Mouse (Mus musculus): ENCODE measurements at regions not wholly inside any gene's neighbourhood (a gene's known extent, or its start where the extent isn't known, plus 50 kb on each side); places are given as distances from the start of the nearest gene placed in this dataset.

DNA sequence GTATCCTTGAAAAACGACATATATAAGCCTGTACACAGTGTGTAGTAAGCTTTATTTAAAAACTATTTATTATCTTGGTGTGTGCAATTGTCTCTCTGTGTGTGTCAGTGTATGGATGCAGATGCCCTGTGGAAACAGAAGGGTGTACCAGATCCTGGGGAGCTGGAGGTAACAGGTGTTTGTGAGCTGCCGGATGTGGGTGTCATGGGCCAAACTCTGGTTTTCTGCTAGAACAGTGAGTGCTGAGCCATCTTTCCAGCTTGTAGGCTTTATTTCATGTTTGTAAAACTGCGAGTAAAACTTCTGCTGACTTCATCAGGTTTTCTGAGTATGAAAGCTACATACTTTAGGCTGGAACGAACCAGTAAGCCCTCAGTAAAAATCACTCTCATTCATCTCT is 322.3 kb upstream of the Gm5148 start:
- no peak for DNase-seq (ENCODE audit: low spot score in 2 of 2)

DNA sequence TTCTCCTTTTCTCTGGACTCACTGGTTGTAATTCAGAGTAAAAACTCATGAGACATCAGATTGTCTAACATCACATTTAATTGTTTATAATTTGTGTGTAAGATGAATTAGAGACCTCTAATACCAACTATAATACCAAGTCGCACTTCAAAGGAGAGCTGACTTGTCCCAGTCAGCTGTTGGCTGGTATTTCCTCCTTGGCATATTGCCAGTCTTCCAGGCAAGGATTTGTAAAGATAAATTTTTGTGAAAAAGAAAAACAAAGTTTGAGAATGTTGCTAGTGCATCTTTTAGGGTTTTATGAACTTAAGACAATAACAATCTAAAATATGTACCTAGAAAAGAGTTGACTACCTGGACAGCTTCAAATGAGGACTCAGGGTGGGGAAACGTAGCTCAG is 321.7 kb upstream of the Gm5148 start:
- DNase-seq (ENCODE audit: low spot score in 2 of 2), result no peak

DNA sequence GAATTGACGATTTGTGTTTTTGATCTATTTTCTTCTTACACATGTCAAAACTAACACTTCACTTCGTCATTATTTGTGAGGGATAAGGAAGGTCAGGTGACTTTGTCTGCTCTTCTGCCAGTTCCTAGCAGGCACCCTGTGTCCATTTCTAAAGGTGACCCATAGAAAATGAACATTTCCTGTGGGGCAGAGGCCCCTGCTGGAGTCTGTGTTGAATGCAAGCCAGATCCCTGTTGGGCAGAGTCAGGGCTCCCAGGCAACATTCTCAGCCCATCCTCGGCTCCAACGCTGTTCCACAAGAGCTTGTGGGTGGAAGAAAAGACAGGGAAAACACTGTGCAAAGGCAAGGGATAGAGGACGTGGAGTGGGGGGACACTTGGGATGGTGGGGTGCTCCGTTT is 321.2 kb upstream of the Gm5148 start:
- DNase-seq (ENCODE audit: low spot score in 2 of 2), result no peak

DNA sequence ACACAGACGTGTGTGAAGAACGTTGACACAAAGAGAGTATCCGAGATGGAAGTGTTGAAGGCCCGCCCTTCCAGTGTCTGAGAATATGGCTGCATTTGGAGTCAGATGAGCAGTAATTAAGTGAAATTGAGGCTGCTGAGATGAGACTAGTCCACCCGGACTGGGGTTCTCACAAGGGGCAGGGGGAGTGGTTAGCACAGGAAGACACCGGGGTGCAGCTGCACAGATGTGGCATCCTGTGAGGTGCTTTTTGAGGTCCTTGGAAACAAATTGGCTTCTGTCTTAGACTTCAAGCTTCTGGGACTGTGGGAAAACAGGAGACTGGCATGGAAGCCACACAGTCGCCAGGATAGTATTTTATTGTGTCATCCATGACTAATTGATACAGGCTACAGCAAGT is 320.0 kb upstream of the Gm5148 start:
- no peak for DNase-seq (ENCODE audit: low spot score in 2 of 2)

DNA sequence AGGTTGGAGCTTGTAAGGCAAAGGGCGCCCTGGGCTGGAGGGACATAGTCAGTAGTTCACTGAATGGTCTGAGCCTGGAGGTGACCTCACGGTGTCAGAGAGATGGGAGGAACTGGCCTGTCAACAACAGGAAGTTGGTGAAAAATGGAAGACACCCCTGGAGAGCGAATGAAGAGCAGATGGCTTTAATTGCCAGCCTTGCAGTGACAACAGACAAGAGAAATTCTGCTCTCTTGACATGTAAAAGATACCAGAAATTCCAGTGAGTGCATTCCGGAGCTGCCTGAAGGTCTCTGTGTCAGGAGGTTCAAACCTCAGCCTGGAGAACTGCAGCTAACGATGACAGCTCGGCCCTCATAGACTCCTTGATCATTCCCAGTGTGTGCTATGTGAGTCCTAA is 318.3 kb upstream of the Gm5148 start:
- DNase-seq (ENCODE audit: low spot score in 2 of 2), result no peak

DNA sequence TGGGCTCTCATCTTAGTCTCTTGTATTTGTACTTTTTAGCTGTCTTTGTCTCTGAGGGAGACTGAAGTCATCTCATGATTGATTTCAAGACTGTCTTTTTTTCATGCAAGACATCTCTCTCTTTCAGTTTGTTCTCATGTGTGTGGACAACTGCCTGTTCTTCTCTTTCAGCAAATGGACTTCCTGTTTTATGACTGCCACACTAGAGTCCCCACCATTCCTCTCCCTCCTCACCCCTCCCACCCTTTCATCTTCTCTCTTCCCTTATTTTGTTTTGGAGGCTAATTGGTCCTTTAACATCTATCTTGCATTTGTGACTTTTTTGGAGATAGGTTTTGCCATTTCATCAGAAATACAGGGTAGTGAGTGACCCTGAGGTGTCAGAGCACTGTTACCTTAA is 311.8 kb upstream of the Gm5148 start:
- no peak for DNase-seq (ENCODE audit: low spot score in 2 of 2)

DNA sequence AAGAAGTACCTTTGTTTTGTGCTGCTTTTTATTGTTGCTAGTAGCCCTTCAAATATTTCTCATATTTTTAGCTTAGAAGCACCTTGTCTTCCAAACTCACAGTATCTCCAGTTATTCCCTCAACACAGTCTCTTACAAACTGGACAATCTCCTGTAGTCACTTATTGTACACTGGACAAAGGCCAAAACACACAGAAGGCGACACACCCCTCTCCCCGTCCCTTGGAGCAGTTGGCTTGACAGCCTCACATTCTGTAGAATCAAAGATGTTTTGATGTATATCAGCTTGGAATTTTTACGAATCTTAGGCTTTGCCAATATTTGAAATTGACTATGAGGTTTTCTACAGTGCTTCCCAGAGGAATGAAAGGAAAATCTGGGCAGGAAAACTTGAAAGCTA is 309.8 kb upstream of the Gm5148 start:
- no peak for DNase-seq (ENCODE audit: low spot score in 2 of 2)

DNA sequence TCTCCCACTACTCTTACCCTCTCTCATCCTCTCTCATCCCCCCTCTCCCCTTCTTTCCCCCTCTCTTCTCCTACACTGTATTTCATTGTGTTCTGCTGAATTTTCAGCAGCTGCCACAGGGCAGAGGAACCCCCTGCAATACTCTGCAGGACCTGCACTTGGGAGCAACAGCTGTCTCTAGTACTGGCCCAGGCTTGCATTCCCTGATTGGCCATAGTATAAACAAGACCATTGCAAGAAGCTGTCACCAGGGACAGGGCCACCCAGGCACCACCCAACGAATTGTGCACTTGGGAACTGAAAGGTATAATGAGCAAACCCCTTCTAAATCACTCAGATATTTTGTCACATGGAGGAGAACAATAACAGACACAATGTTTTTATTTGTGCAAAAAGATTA is 290.5 kb upstream of the Gm5148 start:
- no peak for DNase-seq (ENCODE audit: low spot score in 2 of 2)

DNA sequence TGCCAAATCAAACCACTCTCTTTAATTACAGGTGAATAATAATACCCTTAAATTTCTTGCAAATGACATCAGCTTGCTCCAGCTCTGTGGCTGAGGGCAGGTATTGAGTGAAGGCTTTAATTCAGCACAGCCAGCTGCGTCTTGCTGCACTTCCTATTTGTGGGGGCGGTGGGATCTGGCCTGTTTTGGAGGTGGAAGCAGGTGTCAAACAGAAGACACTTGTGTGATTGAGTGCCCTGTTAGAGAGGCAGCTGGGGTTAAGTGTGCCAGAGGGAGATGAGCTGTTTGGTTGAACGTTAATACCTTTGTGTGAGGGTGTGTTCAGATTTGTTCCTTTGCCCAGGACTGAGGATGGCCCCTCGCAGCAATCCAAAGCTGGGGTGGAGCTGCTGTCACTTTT is 284.9 kb upstream of the Gm5148 start:
- DNase-seq (ENCODE audit: low spot score in 2 of 2), result no peak

DNA sequence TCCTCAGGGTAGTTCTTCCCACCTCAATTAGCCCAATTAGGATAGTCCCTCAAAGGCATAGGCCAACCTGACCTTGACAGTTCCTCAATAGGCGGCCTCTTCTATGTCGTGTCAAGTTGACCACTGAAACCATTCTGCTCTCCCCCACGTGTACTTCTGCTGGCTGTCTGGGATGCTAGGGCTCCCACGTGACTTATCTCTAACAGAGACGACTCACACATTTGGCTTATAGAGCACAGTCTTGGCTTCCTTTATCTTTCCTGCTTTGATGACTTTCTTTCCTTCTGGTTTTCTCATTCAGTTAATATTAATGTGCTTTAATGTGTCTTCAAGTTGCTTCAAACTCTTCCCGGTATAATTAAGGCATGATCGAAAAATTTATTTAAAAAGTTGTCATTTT is 284.0 kb upstream of the Gm5148 start:
- no peak for DNase-seq (ENCODE audit: low spot score in 2 of 2)

DNA sequence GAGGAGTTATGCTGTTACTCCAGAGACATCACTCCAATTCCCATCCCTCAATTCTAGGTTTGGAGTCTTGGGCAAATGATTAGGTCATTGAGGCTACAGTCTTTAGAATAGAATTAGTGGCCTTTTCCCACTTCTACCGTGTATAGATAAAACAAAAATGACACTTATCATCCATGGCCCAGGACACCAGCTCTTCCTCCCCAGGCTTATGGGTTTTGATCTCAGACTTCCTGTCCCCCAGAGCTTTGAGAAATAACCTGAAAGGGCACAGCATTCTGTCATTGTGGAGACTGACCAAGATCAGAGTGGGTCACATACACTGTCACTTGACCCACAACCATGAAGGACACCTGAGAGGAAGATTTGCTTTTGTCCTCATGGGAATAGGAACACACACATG is 283.3 kb upstream of the Gm5148 start:
- DNase-seq (ENCODE audit: low spot score in 2 of 2), result no peak

DNA sequence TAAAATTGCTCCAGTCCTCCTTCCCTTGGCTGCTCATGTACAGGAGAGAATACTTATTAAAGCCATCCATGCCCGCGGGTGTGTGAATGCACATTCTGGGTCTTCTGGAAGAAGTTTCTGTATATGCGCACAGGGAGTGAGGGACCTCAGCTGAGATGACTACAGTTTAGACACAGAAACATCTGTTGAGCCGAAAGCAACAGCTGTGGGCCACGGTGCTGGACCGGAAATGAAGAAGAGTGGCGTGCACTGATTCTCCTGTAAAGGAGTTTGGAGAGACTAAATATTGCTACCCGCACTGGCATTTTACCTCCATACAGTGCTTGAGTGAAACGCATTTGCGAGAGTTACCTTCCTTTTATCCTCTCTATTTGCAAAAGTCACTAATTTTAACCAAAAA is 278.0 kb upstream of the Gm5148 start:
- no peak for DNase-seq (ENCODE audit: low spot score in 2 of 2)

DNA sequence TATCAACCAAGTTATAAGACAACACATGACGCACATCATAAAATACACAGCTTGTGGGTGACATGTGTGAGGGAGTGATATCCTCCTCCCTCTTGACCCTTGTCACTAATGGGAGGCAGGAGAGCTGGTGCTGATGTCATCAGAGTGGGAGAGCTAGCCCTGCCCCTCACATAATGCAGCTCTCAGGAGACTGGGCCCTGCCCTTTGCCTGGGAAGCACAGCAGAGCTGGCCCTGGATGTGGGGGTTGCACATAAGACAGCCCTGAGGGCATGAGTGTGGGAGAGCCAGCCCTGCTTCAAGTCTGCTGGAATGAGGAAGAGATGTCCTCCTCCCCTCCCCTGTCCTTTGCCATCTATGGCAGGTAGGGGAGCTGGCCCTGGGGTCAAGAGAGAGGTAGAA is 275.5 kb upstream of the Gm5148 start:
- DNase-seq (ENCODE audit: low spot score in 2 of 2), result no peak

DNA sequence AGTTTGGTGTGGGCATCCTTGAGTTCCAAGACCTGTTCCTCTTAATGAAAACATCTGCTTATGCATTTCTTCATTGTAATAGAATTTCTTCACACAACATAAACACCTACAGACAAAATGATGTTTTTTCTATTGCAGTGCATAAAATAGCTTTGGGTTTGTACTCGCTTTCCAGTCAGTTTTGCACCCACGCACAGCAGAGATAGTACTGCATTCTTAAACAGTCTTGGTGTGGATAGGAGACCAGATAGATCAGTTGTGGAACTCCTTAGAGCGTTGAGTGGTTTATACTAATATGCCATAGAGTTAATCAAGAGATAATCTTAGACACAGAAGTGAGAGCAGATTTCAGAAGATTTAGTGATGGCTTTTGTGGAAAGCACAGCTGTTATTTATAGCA is 273.7 kb upstream of the Gm5148 start:
- DNase-seq (ENCODE audit: low spot score in 2 of 2), result no peak

DNA sequence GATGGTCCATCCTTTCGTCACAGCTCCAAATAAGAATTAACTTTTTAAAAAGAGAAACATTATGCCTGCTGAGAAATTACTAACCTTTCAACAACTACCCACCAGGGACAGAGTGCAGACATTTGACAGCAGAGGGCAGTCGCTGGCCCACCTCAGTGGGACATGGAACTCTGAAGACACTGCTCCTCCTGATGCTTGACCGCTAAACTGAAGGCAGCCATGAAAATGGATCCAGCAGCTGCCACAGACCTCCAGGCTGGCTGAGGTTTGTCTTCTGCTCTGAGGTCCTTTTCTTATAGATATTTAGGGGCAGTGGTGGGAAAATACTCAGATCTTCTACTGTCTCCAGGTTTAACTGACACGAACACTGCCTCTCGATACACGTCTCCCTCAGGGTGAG is 265.7 kb upstream of the Gm5148 start:
- DNase-seq (ENCODE audit: low spot score in 2 of 2), result no peak

DNA sequence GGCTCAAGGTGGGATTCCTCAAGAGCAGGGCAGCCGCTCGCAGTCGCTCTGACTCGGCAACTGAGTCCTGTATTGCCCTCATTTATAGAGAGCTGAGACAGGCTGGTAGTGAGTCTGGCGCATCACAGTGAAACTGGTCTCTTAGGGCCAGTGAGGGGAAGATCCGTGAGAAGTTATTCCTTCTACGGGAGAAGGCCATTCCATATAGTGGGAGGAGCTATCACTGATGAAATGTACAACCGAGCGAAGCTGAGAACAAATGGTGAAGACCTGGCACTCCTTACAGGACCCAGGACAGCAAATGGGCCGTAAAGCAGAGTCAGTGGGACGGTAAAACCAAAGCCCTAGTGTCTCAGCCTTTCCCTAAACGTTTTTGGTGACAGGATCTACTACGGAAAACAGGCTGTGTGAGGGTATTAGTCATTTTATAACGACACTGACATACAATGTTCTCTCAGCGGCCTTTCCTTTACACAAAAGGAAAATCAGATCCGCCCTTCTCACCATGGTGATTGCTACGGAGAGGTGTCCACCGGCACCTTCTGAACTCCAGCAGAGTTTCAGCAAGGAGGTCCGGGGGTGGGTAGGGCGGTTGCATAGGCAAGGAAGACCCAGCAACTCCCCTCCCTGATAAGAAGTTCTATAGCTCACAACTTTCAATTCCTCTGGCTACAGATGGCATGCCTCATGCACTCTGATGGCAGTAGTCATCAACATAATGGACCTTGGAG is 263.6 kb upstream of the Gm5148 start:
- no peak for DNase-seq (ENCODE audit: low spot score in 2 of 2)

DNA sequence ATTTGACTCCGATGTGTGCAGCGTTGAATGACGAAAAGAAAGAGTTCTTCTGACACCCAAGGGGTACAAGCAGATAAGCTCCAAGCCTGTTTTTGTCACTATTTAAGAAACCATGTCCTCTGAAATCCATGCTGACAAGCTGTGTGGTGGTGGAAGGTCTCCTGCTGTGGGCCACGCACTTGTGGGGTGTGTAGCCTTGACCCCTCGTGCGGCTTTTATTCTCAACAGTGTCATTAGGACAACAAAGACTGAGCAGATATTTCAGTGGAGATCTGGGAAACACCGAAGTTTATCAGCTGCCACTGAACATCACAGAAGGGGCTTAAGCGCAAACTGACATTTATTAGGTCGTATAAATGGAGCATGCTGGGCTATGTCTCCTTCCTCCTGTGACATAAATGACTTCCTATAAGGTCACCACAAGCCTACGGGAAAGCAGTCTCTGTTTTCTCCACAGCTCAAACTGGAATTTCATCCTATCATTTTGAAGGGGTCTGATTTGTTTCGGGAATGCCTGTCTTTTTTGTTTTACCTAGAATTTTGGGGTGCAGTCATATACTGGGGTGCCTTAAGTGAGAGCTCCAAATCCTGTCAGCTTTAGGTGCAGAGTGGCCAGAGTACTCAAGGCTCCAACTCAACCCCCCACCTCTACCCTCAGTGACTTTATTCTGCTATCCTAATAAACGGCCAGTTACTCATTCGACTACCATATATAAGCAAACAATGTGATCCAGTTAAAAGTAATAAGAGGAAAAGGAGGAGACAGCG is 262.9 kb upstream of the Gm5148 start:
- DNase-seq (ENCODE audit: low spot score in 2 of 2), result no peak

DNA sequence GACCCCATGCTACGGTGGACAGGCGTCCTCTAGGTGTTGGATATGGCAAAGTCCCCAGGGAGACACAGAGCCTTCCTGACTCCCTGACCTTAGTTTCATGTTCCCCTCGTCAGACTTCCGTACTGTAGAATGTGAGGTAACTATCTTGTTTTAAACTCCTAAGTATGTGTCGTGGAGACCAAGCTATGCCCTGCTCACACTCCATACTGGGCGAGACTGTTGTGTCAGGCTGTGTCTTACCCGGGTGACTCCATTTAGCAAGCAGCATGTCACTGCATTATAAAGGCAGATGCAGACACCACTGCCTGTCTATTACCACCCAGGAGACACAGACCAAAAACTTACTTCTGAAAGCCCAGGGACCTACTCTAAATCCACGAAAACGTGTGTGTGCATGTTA is 260.4 kb upstream of the Gm5148 start:
- DNase-seq (ENCODE audit: low spot score in 2 of 2), result no peak

DNA sequence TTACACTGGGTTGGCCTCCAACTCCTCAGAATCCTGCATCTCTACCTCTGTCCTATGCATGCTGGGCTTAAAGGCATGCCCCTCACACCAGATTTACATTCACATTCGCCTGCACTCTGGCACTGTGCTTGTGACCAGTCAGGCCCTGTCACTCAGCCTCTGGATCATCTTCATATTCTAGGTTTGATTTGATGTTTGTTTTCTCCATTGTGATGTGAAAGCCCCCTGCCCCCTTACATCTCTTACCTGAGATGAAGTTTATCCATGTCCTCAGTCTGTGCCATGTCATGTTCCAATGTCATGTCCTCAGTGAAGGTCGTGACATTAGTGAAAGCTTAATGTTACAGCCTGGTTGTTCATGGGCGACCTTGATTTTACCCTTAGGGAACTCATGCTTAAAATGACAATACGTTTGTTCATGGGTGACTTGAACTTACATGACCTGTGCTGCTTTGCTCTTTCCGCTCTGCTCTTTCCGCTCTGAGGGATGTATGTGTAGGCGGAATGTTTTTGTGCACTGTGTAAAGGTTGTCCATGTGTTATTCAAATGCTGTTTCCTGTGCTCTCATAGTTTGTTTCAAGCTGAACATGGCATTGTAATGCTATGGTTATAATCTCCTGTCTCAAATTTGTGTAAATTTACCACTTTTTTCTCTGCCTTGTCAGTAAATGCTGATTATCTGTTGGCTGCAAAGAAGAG is 257.3 kb upstream of the Gm5148 start:
- no peak for DNase-seq (ENCODE audit: low spot score in 2 of 2)

DNA sequence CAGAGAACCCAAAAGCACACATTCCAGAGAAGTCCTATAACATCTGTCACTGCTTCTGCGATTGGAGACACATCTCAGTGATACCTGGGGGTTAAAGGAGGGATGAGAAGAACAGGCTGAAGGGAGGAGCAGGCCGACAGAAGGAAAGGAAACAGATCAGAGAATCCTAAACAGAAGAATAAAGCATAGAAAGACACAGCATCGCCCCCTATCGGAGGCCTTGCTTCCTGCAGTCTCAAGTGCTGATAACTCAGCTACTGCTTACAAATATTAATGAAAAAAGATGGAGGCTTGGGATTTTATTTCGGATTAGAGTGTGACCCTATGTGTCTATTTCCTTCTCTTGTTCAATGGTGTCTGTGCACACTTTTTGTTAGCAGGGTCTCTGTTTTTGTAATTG is 255.6 kb upstream of the Gm5148 start:
- no peak for DNase-seq (ENCODE audit: low spot score in 2 of 2)

DNA sequence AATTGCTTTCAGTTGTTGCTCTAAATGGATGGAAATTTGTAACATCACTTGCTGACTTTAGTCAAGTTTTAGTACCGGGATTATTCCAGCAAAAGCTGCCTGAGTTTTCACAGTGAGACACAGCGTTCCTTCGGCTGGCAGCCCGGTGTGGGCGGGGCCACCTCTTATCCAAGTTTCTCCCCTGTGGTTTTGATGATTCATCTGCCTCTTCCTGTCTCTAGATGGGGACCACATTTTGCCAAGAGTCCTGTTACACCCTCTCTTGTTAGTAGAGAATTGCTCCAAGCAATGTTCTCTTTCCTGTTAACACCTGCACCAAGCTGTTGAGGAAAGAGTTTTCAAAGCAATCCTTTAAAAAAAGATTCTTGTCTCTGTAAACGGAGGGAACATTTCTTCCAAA is 254.2 kb upstream of the Gm5148 start:
- peak; percentile 45 to 83 for DNase-seq (ENCODE audit: low spot score in 2 of 2)

DNA sequence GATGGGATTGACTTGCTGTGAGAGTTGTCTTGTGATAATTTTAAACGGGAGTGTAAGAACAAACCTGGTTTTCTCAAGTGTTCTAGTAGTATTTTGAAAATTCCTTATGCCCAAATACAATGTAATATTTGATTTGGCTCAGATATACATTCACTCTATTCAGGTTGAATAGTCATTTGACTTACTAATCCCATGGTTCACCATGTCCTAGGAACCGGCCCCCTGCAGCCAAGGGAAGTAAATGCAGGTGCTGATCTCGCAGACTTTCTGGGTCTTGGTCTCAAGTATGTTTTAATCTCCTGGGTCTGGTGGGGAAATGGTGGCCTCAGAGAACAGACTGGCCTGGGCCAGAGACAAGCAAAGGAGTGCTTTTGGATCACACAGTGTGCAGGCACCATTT is 253.2 kb upstream of the Gm5148 start:
- DNase-seq (ENCODE audit: low spot score in 2 of 2), result no peak

DNA sequence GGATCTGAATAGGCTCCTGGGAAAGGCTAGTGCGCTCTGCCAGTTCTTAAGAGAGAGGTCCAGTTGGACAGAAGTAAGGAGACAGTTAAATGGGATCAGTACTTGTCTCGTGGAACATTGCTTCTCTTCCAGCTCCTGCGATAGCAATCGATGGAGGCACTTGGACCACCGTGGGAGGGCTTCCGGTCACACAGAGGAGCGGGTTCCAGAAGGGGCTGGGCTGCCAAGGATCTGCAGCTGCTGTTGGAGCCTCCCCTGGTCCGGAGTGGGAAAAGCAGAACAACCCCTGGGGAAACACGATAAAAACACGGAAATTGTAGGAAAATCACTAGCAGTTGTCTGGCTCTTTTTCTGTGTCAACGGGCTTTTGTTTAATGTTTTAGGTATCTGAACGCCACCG is 252.3 kb upstream of the Gm5148 start:
- peak; percentile 11 to 49 for DNase-seq (ENCODE audit: low spot score in 2 of 2)
